Mouse (Mus musculus): ENCODE data around the gene Tbc1d22a.

GRCm38 (mm10) chr15:86423884-86424283 lies 209.6 kb downstream of the Tbc1d22a start:
- TF ChIP-seq CTCF (IDR thresholded peaks at IDR 0.05; ENCODE audit: borderline replicate concordance, control insufficient read depth, extremely low read depth, insufficient read depth, low read length, poor library complexity) (no peak), POLR2A (IDR thresholded peaks at IDR 0.05; ENCODE audit: control insufficient read depth, extremely low read depth, insufficient read depth, low read length, poor library complexity) (no peak)

All from thymus, adult 2 months (tissue).